Mouse (Mus musculus) kidney, embryonic 14.5 days (tissue): Measurements from ENCODE around the gene Luc7l. TPM values are rescaled to one million over a fixed set of nuclear protein-coding genes. Genes with fewer than 3 reads are reported as not detected.
A peak's percentile ranks its signal among the peaks of the same experiment; 100 is the strongest.

Experiments
- ATAC-seq: fragments of 200-750 bp; cut with Nextera tagmentation; 2 replicates; pipeline ENCODE4 v1.8.0; 2017; ENCODE audit warnings: moderate number of reproducible peaks, mild to moderate bottlenecking, moderate TSS enrichment, moderate library complexity; ENCODE audit not compliant: low FRiP score, low TSS enrichment
- H3K27ac ChIP-seq: fragments of 300-500 bp; sonication (generic); 2 replicates; pipeline ENCODE4 v1.5.1; 2014; ENCODE audit warnings: low read depth, mild to moderate bottlenecking, low read length, moderate library complexity, mixed read lengths
- H3K27me3 ChIP-seq: fragments of 300-500 bp; sonication (generic); 2 replicates; pipeline ENCODE4 v1.6.1; 2014; ENCODE audit warnings: mild to moderate bottlenecking, low read length; ENCODE audit not compliant: control insufficient read depth, insufficient read depth
- H3K36me3 ChIP-seq: fragments of 300-500 bp; sonication (generic); 2 replicates; pipeline ENCODE4 v1.6.1; 2014; ENCODE audit warnings: low read length, mixed read lengths; ENCODE audit not compliant: control insufficient read depth, insufficient read depth
- H3K4me1 ChIP-seq: fragments of 300-500 bp; sonication (generic); 2 replicates; pipeline ENCODE4 v1.6.1; 2014; ENCODE audit warnings: low read length, mixed read lengths; ENCODE audit not compliant: control insufficient read depth, insufficient read depth
- H3K4me2 ChIP-seq: fragments of 300-500 bp; sonication (generic); replicated peaks from 2 replicates; pipeline ENCODE4 v1.6.1; 2014; ENCODE audit warnings: low read depth, mild to moderate bottlenecking, low read length
- H3K4me3 ChIP-seq: fragments of 300-500 bp; sonication (generic); 2 replicates; pipeline ENCODE4 v1.5.1; 2014; ENCODE audit warnings: mild to moderate bottlenecking, low read length
- H3K9ac ChIP-seq: fragments of 300-500 bp; sonication (generic); 2 replicates; pipeline ENCODE4 v1.6.1; 2014; ENCODE audit warnings: low read depth, mild to moderate bottlenecking, low read length, moderate library complexity
- H3K9me3 ChIP-seq: fragments of 300-500 bp; sonication (generic); 2 replicates; pipeline ENCODE4 v1.6.1; 2016; ENCODE audit warnings: low read length; ENCODE audit not compliant: control insufficient read depth
- WGBS: fragments of 180-500 bp; shearing (Covaris S2); extraction: QIAGEN DNeasy Blood & Tissue Kit; methylation state at CpG from one replicate; pipeline ENCODE4 v1.1.7; 2014; 5-methylcytosine and 5-hydroxymethylcytosine counted together
- polyA plus RNA-seq: library from polyadenylated mRNA; unstranded; fragments of >200 nt; fragmentation: Nextera tagmentation; extraction: Ambion mirVana; gene quantifications from 2 replicates; pipeline ENCODE4 v1.2.1, GENCODE M21; 2014

Gene Luc7l
- 87.8 and 108 TPM in 2 replicates for polyA plus RNA-seq

- Histone ChIP-seq H3K27ac (peak within 1 kb of the TSS; percentile 99), H3K27me3 (no peaks in the 10 kb centered on the region), H3K4me2 (peak within 1 kb of the TSS; percentile 56), H3K9me3 (no peaks in the 10 kb centered on the region), H3K4me1 (peaks cover 8% of the 10 kb centered on the region), H3K4me3 (peak within 1 kb of the TSS; percentile 97), H3K9ac (peak within 1 kb of the TSS; percentile 97), H3K36me3 (peaks cover 24% of the 10 kb centered on the region)
- ATAC-seq = peak; percentile 94
- under 1% methylated on average over 43 of the region's 43 CpGs for WGBS
These were observed at the start of gene Luc7l for GRCm38 (mm10) chr17:26252539-26253251. Gene Luc7l, plus strand, starts transcription at chr17:26252896.

DNA sequence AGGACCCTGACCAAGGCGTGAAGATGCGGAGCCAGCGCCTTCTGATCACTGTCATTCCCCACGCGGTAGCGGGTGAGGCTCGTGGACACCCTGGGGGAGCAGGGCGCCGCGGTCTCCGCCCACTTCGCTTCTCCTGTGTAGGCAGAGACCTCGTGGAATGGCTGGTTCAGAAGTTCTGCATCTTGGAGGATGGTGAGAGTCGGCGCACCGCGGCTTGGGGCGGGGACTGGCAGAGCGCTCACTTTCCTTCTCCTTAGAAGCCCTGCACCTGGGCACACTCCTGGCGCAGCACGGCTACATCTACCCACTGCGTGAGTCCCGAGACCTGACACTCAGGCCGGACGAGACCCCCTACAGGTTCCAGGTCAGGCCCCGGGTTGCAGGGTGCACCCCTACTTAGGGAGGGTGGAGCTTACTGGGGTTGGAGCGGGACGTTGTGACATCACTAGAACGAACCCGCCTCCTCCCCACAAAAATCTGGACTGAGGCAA, 49.3 kb upstream of the Luc7l start:
- Histone ChIP-seq H3K4me1 (peaks cover 16% of the 10 kb centered on the region), H3K36me3 (no peaks in the 10 kb centered on the region), H3K4me3 (peak overlapping the region; percentile 50), H3K27me3 (peaks cover 42% of the 10 kb centered on the region), H3K9me3 (no peaks in the 10 kb centered on the region), H3K27ac (no peak overlapping the region), H3K4me2 (peak overlapping the region; percentile 88), H3K9ac (peak overlapping the region; percentile 50)
- ATAC-seq = no peak
- WGBS = 2% methylated on average over 30 of the region's 30 CpGs

DNA sequence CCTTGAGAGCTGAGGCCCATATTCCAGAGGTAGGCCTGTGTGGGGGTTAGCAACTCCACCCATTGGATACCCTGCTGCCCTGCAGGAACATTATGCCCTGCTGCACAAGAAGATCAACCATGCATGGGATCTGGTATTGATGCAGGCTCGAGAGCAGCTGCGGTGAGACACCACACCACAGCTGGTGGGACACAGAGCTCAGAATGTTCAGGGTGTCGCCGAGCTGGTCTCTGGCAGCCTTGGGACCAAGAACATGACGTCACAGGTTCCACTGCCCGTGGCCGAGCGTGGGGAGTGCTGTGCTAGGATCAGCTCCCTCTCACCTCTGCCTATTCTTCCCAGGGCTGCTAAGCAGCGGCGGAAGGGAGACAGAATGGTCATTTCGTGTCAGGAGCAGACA, 47.9 kb upstream of the Luc7l start:
- no peak overlapping the region for H3K27ac ChIP-seq
- no peaks in the 10 kb centered on the region for H3K9me3 ChIP-seq
- ATAC-seq = no peak
- H3K9ac ChIP-seq = no peak overlapping the region
- peaks cover 42% of the 10 kb centered on the region for H3K27me3 ChIP-seq
- H3K4me2 ChIP-seq = no peak overlapping the region; the same call in 1 of the 2 replicates
- WGBS = 24% methylated on average over 11 of the region's 11 CpGs
- H3K4me3 ChIP-seq = no peak overlapping the region
- peaks cover 16% of the 10 kb centered on the region for H3K4me1 ChIP-seq
- no peaks in the 10 kb centered on the region for H3K36me3 ChIP-seq

GRCm38 (mm10) chr17:26206392-26206791, 46.3 kb upstream of the Luc7l start:
- 56% methylated on average over 1 of the region's 1 CpGs for WGBS
- Histone ChIP-seq H3K4me3 (no peak overlapping the region), H3K27ac (no peak overlapping the region), H3K9ac (no peak overlapping the region), H3K36me3 (no peaks in the 10 kb centered on the region), H3K4me2 (no peak overlapping the region), H3K4me1 (peaks cover 16% of the 10 kb centered on the region), H3K9me3 (no peaks in the 10 kb centered on the region), H3K27me3 (peaks cover 26% of the 10 kb centered on the region)
- no peak for ATAC-seq

DNA sequence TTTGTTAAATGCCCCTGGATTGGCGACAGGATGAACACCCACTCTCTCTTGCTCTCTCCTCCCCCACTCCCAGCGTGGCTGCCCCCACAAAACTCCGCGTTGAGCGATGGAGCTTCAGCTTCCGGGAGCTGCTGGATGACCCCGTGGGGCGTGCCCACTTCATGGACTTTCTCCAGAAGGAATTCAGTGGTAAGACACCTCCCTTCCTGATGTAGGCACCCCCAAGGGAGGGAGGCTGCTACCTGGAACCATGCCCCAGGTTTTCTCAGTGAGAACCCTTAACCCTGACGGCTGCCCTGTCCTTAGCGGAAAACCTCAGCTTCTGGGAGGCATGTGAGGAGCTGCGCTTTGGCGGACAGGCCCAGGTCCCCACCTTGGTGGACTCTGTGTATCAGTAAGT, 45.0 kb upstream of the Luc7l start, which contains the start of gene Arhgdig:
Gene Arhgdig (minus strand): TSS at position 101 of the 400 bp plus-strand sequence.
- ATAC-seq = no peak
- H3K9me3 ChIP-seq = no peaks in the 10 kb centered on the region
- H3K36me3 ChIP-seq = no peaks in the 10 kb centered on the region; the same call in 1 of the 2 replicates
- H3K4me3 ChIP-seq = no peak within 1 kb of the TSS
- no peak within 1 kb of the TSS for H3K9ac ChIP-seq
- no peak within 1 kb of the TSS for H3K4me2 ChIP-seq
- 85% methylated on average over 12 of the region's 12 CpGs for WGBS
- H3K27me3 ChIP-seq = peaks cover 15% of the 10 kb centered on the region
- H3K27ac ChIP-seq = no peak within 1 kb of the TSS
- peaks cover 15% of the 10 kb centered on the region for H3K4me1 ChIP-seq

GRCm38 (mm10) chr17:26212241-26212640, 40.5 kb upstream of the Luc7l start:
- Histone ChIP-seq H3K9me3 (no peaks in the 10 kb centered on the region), H3K4me2 (no peak overlapping the region), H3K36me3 (peaks cover 3% of the 10 kb centered on the region; the same call in 1 of the 2 replicates), H3K4me3 (no peak overlapping the region), H3K9ac (no peak overlapping the region), H3K4me1 (no peaks in the 10 kb centered on the region), H3K27me3 (no peaks in the 10 kb centered on the region), H3K27ac (no peak overlapping the region)
- WGBS = 92% methylated on average over 7 of the region's 7 CpGs
- ATAC-seq = no peak

GRCm38 (mm10) chr17:26212681-26213080, 40.0 kb upstream of the Luc7l start:
- Histone ChIP-seq H3K36me3 (peaks cover 3% of the 10 kb centered on the region; the same call in 1 of the 2 replicates), H3K9ac (no peak overlapping the region), H3K4me1 (no peaks in the 10 kb centered on the region), H3K27ac (no peak overlapping the region), H3K4me3 (no peak overlapping the region), H3K27me3 (no peaks in the 10 kb centered on the region), H3K9me3 (no peaks in the 10 kb centered on the region), H3K4me2 (no peak overlapping the region)
- WGBS = 83% methylated on average over 11 of the region's 11 CpGs
- no peak for ATAC-seq

GRCm38 (mm10) chr17:26221508-26221907, 31.2 kb upstream of the Luc7l start:
- 77% methylated on average over 2 of the region's 2 CpGs for WGBS
- H3K9ac ChIP-seq = no peak overlapping the region
- no peak overlapping the region for H3K4me2 ChIP-seq
- no peaks in the 10 kb centered on the region for H3K4me1 ChIP-seq
- H3K4me3 ChIP-seq = no peak overlapping the region
- H3K27ac ChIP-seq = no peak overlapping the region
- H3K27me3 ChIP-seq = no peaks in the 10 kb centered on the region
- no peaks in the 10 kb centered on the region for H3K36me3 ChIP-seq
- no peaks in the 10 kb centered on the region for H3K9me3 ChIP-seq
- ATAC-seq = no peak

DNA sequence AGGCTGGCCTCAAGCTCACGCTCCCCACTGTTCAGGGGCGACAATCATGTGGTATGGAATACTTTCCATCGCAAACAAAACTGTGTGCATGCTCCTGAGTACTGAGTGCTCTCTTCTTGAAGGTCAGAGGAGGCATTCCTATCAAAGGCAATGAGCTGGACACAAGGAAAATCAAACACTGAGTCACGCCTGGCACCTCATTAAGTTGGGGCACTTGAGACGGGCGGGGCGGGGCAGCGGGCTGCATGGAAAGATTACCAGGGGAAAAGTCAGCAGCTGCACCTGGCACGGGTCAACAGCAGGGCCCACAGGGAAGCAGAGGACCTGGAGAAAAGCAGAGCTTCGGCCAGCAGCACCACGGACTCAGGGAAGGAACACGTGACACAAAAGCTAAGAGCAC, 27.5 kb upstream of the Luc7l start:
- H3K4me1 ChIP-seq = no peaks in the 10 kb centered on the region
- no peaks in the 10 kb centered on the region for H3K27me3 ChIP-seq
- ATAC-seq = no peak
- no peak overlapping the region for H3K27ac ChIP-seq
- H3K9me3 ChIP-seq = no peaks in the 10 kb centered on the region
- no peak overlapping the region for H3K9ac ChIP-seq
- no peak overlapping the region for H3K4me2 ChIP-seq
- no peaks in the 10 kb centered on the region for H3K36me3 ChIP-seq
- WGBS = 59% methylated on average over 12 of the region's 12 CpGs
- H3K4me3 ChIP-seq = no peak overlapping the region
